Mouse (Mus musculus): Measurements from ENCODE around the gene Mrps18a. TPM values are rescaled to one million over a fixed set of nuclear protein-coding genes. Genes with fewer than 3 reads are reported as not detected.

Mrps18a gene
- polyA plus RNA-seq, 1 experiment from 2014 or later = 122 TPM

GRCm38 (mm10) chr17:46152847-46153782 lies 42.3 kb downstream of the Mrps18a start, which contains the start of gene Mad2l1bp:
Gene Mad2l1bp (minus strand): TSS chr17:46153553.
- peaks cover 4% of the 10 kb centered on the region; the same call in 1 of the 2 replicates for H3K4me1 ChIP-seq (replicated peaks; ENCODE audit: control insufficient read depth, insufficient read depth, low read length)
- peak within 1 kb of the TSS; percentile 78 for H3K4me2 ChIP-seq (replicated peaks; ENCODE audit: low read depth, low read length)
- H3K36me3 ChIP-seq (ENCODE audit: control insufficient read depth, insufficient read depth, low read length) = no peaks in the 10 kb centered on the region
- H3K27me3 ChIP-seq (ENCODE audit: control insufficient read depth, insufficient read depth, low read length) = no peaks in the 10 kb centered on the region
- no peaks in the 10 kb centered on the region for H3K9me3 ChIP-seq (ENCODE audit: control insufficient read depth, low read length)
- 8% methylated on average over 33 of the region's 33 CpGs for WGBS
- ATAC-seq (ENCODE audit: low FRiP score) (peak; percentile 92), DNase-seq (ENCODE audit: low spot score) (peak; percentile 91)
- no peak within 1 kb of the TSS for H3K27ac ChIP-seq (ENCODE audit: low read depth, low read length)
- peak within 1 kb of the TSS; percentile 76 for H3K9ac ChIP-seq (ENCODE audit: low read depth, low read length)
- peak within 1 kb of the TSS; percentile 57 for H3K4me3 ChIP-seq (ENCODE audit: low read depth, low read length)

- Histone ChIP-seq H3K9ac (ENCODE audit: low read depth, low read length) (no peak overlapping the region), H3K4me2 (replicated peaks; ENCODE audit: low read depth, low read length) (no peak overlapping the region), H3K9me3 (ENCODE audit: control insufficient read depth, low read length) (no peaks in the 10 kb centered on the region), H3K4me3 (ENCODE audit: low read depth, low read length) (no peak overlapping the region), H3K27ac (ENCODE audit: low read depth, low read length) (no peak overlapping the region), H3K4me1 (replicated peaks; ENCODE audit: control insufficient read depth, insufficient read depth, low read length) (peaks cover 4% of the 10 kb centered on the region; the same call in 1 of the 2 replicates), H3K36me3 (ENCODE audit: control insufficient read depth, insufficient read depth, low read length) (no peaks in the 10 kb centered on the region), H3K27me3 (ENCODE audit: control insufficient read depth, insufficient read depth, low read length) (no peaks in the 10 kb centered on the region)
- DNase-seq (ENCODE audit: low spot score) = no peak
- 92% methylated on average over 3 of the region's 3 CpGs for WGBS
- no peak for ATAC-seq (ENCODE audit: low FRiP score)
Measured at GRCm38 (mm10) chr17:46154336-46154735, 43.5 kb downstream of the Mrps18a start.

GRCm38 (mm10) chr17:46156680-46157079 lies 45.9 kb downstream of the Mrps18a start:
- Histone ChIP-seq H3K27ac (ENCODE audit: low read depth, low read length) (no peak overlapping the region), H3K9me3 (ENCODE audit: control insufficient read depth, low read length) (no peaks in the 10 kb centered on the region), H3K9ac (ENCODE audit: low read depth, low read length) (no peak overlapping the region), H3K4me2 (replicated peaks; ENCODE audit: low read depth, low read length) (no peak overlapping the region), H3K4me1 (replicated peaks; ENCODE audit: control insufficient read depth, insufficient read depth, low read length) (peaks cover 6% of the 10 kb centered on the region; the same call in 1 of the 2 replicates), H3K36me3 (ENCODE audit: control insufficient read depth, insufficient read depth, low read length) (no peaks in the 10 kb centered on the region), H3K4me3 (ENCODE audit: low read depth, low read length) (no peak overlapping the region), H3K27me3 (ENCODE audit: control insufficient read depth, insufficient read depth, low read length) (no peaks in the 10 kb centered on the region)
- 89% methylated on average over 5 of the region's 5 CpGs for WGBS
- no peak for DNase-seq (ENCODE audit: low spot score)
- ATAC-seq (ENCODE audit: low FRiP score) = no peak

- no peak for ATAC-seq (ENCODE audit: low FRiP score)
- Histone ChIP-seq H3K4me3 (ENCODE audit: low read depth, low read length) (no peak overlapping the region), H3K4me1 (replicated peaks; ENCODE audit: control insufficient read depth, insufficient read depth, low read length) (peaks cover 7% of the 10 kb centered on the region; the same call in 1 of the 2 replicates), H3K27ac (ENCODE audit: low read depth, low read length) (no peak overlapping the region), H3K9ac (ENCODE audit: low read depth, low read length) (no peak overlapping the region), H3K9me3 (ENCODE audit: control insufficient read depth, low read length) (no peaks in the 10 kb centered on the region), H3K36me3 (ENCODE audit: control insufficient read depth, insufficient read depth, low read length) (no peaks in the 10 kb centered on the region), H3K27me3 (ENCODE audit: control insufficient read depth, insufficient read depth, low read length) (no peaks in the 10 kb centered on the region), H3K4me2 (replicated peaks; ENCODE audit: low read depth, low read length) (no peak overlapping the region)
- 89% methylated on average over 8 of the region's 8 CpGs for WGBS
- no peak for DNase-seq (ENCODE audit: low spot score)
Measured at GRCm38 (mm10) chr17:46157131-46157530, 46.3 kb downstream of the Mrps18a start.

- no peak for DNase-seq (ENCODE audit: low spot score)
- no peak overlapping the region for H3K4me3 ChIP-seq (ENCODE audit: low read depth, low read length)
Measured at GRCm38 (mm10) chr17:46159236-46159635, 48.5 kb downstream of the Mrps18a start.

GRCm38 (mm10) chr17:46160090-46160662 lies 49.4 kb downstream of the Mrps18a start:
- WGBS = under 1% methylated on average over 16 of the region's 16 CpGs
- peak; percentile 90 for DNase-seq (ENCODE audit: low spot score)
- peak overlapping the region; percentile 71 for H3K4me3 ChIP-seq (ENCODE audit: low read depth, low read length)
- peak overlapping the region; percentile 56 for H3K27ac ChIP-seq (ENCODE audit: low read depth, low read length)
- no peaks in the 10 kb centered on the region for H3K9me3 ChIP-seq (ENCODE audit: control insufficient read depth, low read length)
- H3K4me2 ChIP-seq (replicated peaks; ENCODE audit: low read depth, low read length) = peak overlapping the region; percentile 71
- H3K9ac ChIP-seq (ENCODE audit: low read depth, low read length) = peak overlapping the region; percentile 55
- H3K27me3 ChIP-seq (ENCODE audit: control insufficient read depth, insufficient read depth, low read length) = no peaks in the 10 kb centered on the region
- 0 out of 2 replicates have a peak, but pooled peaks cover 3% of the 10 kb centered on the region for H3K4me1 ChIP-seq (replicated peaks; ENCODE audit: control insufficient read depth, insufficient read depth, low read length)
- no peaks in the 10 kb centered on the region for H3K36me3 ChIP-seq (ENCODE audit: control insufficient read depth, insufficient read depth, low read length)
- ATAC-seq (ENCODE audit: low FRiP score) = peak; percentile 71

More at GRCm38 (mm10) chr17:46159236-46159635, 48.5 kb downstream of the Mrps18a start:
- H3K9me3 ChIP-seq (ENCODE audit: control insufficient read depth, low read length) = no peaks in the 10 kb centered on the region
- no peak overlapping the region for H3K9ac ChIP-seq (ENCODE audit: low read depth, low read length)
- no peak for ATAC-seq (ENCODE audit: low FRiP score)
- H3K27ac ChIP-seq (ENCODE audit: low read depth, low read length) = no peak overlapping the region
- WGBS = 72% methylated on average over 2 of the region's 2 CpGs
- H3K4me1 ChIP-seq (replicated peaks; ENCODE audit: control insufficient read depth, insufficient read depth, low read length) = 0 out of 2 replicates have a peak, but pooled peaks cover 3% of the 10 kb centered on the region
- H3K27me3 ChIP-seq (ENCODE audit: control insufficient read depth, insufficient read depth, low read length) = no peaks in the 10 kb centered on the region
- H3K4me2 ChIP-seq (replicated peaks; ENCODE audit: low read depth, low read length) = no peak overlapping the region
- H3K36me3 ChIP-seq (ENCODE audit: control insufficient read depth, insufficient read depth, low read length) = no peaks in the 10 kb centered on the region

GRCm38 (mm10) chr17:46160686-46161085 lies 49.9 kb downstream of the Mrps18a start, which contains the start of gene Gtpbp2:
Gene Gtpbp2 (plus strand): TSS chr17:46161032.
- no peaks in the 10 kb centered on the region for H3K9me3 ChIP-seq (ENCODE audit: control insufficient read depth, low read length)
- DNase-seq (ENCODE audit: low spot score) = peak; percentile 99
- H3K4me3 ChIP-seq (ENCODE audit: low read depth, low read length) = peak within 1 kb of the TSS; percentile 71
- 0 out of 2 replicates have a peak, but pooled peaks cover 3% of the 10 kb centered on the region for H3K4me1 ChIP-seq (replicated peaks; ENCODE audit: control insufficient read depth, insufficient read depth, low read length)
- H3K27ac ChIP-seq (ENCODE audit: low read depth, low read length) = peak within 1 kb of the TSS; percentile 56
- peak within 1 kb of the TSS; percentile 71 for H3K4me2 ChIP-seq (replicated peaks; ENCODE audit: low read depth, low read length)
- ATAC-seq (ENCODE audit: low FRiP score) = peak; percentile 97
- H3K9ac ChIP-seq (ENCODE audit: low read depth, low read length) = peak within 1 kb of the TSS; percentile 79
- H3K36me3 ChIP-seq (ENCODE audit: control insufficient read depth, insufficient read depth, low read length) = no peaks in the 10 kb centered on the region
- no peaks in the 10 kb centered on the region for H3K27me3 ChIP-seq (ENCODE audit: control insufficient read depth, insufficient read depth, low read length)
- WGBS = under 1% methylated on average over 23 of the region's 23 CpGs

- peak; percentile 70 for DNase-seq (ENCODE audit: low spot score)
- peak overlapping the region; percentile 42 for H3K4me2 ChIP-seq (replicated peaks; ENCODE audit: low read depth, low read length)
- 2% methylated on average over 19 of the region's 19 CpGs for WGBS
Measured at GRCm38 (mm10) chr17:46161179-46161578, 50.4 kb downstream of the Mrps18a start.

More at GRCm38 (mm10) chr17:46161179-46161578, 50.4 kb downstream of the Mrps18a start:
- 0 out of 2 replicates have a peak, but pooled peaks cover 2% of the 10 kb centered on the region for H3K36me3 ChIP-seq (ENCODE audit: control insufficient read depth, insufficient read depth, low read length)
- H3K27me3 ChIP-seq (ENCODE audit: control insufficient read depth, insufficient read depth, low read length) = no peaks in the 10 kb centered on the region
- H3K27ac ChIP-seq (ENCODE audit: low read depth, low read length) = peak overlapping the region; percentile 48; the same call in 1 of the 2 replicates
- peak; percentile 43 for ATAC-seq (ENCODE audit: low FRiP score)
- peak overlapping the region; percentile 71 for H3K4me3 ChIP-seq (ENCODE audit: low read depth, low read length)
- H3K4me1 ChIP-seq (replicated peaks; ENCODE audit: control insufficient read depth, insufficient read depth, low read length) = 0 out of 2 replicates have a peak, but pooled peaks cover 3% of the 10 kb centered on the region
- peak overlapping the region; percentile 79 for H3K9ac ChIP-seq (ENCODE audit: low read depth, low read length)
- no peaks in the 10 kb centered on the region for H3K9me3 ChIP-seq (ENCODE audit: control insufficient read depth, low read length)
